Mouse (Mus musculus) liver, embryonic 14 days (tissue): ENCODE measurements around the gene Ostf1. TPM values are rescaled to one million over a fixed set of nuclear protein-coding genes. Genes with fewer than 3 reads are reported as not detected.

Experiments
- polyA plus RNA-seq: library from polyadenylated mRNA; depleted of rRNA; stranded (reverse); fragments of >200 nt; gene quantifications from 2 replicates; pipeline ENCODE4 v1.2.3, GENCODE M21; 2012; rRNA removed

Gene Ostf1
- polyA plus RNA-seq = 25.1 and 32.9 TPM in 2 replicates

GRCm38 (mm10) chr19:18631644-18632219 lies at the start of gene Ostf1, which contains the start of gene Nmrk1:
Gene Ostf1, minus strand, starts transcription at chr19:18631823.
Gene Nmrk1, plus strand, starts transcription at chr19:18631950.

DNA sequence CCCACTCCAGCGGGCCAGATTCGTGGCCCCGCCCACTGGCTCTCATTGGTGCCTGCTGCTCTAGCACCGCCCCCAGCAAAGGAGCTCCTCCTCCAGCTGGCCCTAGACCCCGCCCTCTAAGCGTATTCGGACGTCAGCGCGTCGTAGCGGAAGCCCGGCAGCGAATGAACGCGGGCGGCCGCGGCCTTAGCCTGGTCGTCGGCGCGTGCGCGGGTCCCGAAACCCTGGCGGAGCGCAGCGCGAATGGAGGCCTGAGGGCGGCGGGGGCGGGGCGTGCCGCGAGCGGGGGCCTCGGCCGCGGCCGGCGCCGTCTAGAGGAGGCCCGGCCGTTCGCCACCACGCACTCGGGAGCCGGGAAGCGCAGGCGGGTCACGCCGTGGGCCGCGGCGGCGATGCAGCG lies 39.0 kb upstream of the Ostf1 start, which contains the start of gene Carnmt1:
Gene Carnmt1 (plus strand): TSS at position 157 of the 400 bp plus-strand sequence.

Other genes starting within 250 kb of the Ostf1 start
- 3.4 and 4.1 TPM in 2 replicates for gene Nmrk1, start 127 bp upstream of the Ostf1 start, polyA plus RNA-seq
- 8.0 and 11.3 TPM in 2 replicates for gene Carnmt1, start 38.9 kb upstream of the Ostf1 start, polyA plus RNA-seq
- 28.0 and 32.7 TPM in 2 replicates for gene D030056L22Rik, start 81.4 kb upstream of the Ostf1 start, polyA plus RNA-seq
- gene Trpm6, start 118.2 kb upstream of the Ostf1 start, polyA plus RNA-seq = 0.01 TPM in 2 replicates